Mouse (Mus musculus) heart, embryonic 12.5 days (tissue): ENCODE measurements around the gene Grin2b. TPM values are rescaled to one million over a fixed set of nuclear protein-coding genes. Genes with fewer than 3 reads are reported as not detected.

ENCODE experiments used
- ATAC-seq: fragments of 200-750 bp; cut with Nextera tagmentation; 2 replicates; pipeline ENCODE4 v1.8.0; 2017; ENCODE audit warnings: moderate TSS enrichment, moderate library complexity; ENCODE audit not compliant: insufficient number of reproducible peaks, low FRiP score
- H3K27ac ChIP-seq: fragments of 300-500 bp; sonication (generic); 2 replicates; pipeline ENCODE4 v1.5.1; 2016; ENCODE audit warnings: mild to moderate bottlenecking, moderate library complexity; ENCODE audit not compliant: poor library complexity, severe bottlenecking
- H3K27me3 ChIP-seq: fragments of 300-500 bp; sonication (generic); replicated peaks from 2 replicates; pipeline ENCODE4 v1.6.1; 2016; ENCODE audit warnings: mild to moderate bottlenecking, moderate library complexity
- H3K36me3 ChIP-seq: fragments of 300-500 bp; sonication (generic); 2 replicates; pipeline ENCODE4 v1.6.1; 2016; ENCODE audit warnings: mild to moderate bottlenecking, moderate library complexity
- H3K4me1 ChIP-seq: fragments of 300-500 bp; sonication (generic); replicated peaks from 2 replicates; pipeline ENCODE4 v1.6.1; 2016; ENCODE audit warnings: mild to moderate bottlenecking
- H3K4me2 ChIP-seq: fragments of 300-500 bp; sonication (generic); 2 replicates; pipeline ENCODE4 v1.6.1; 2016; ENCODE audit warnings: mild to moderate bottlenecking, moderate library complexity
- H3K4me3 ChIP-seq: fragments of 300-500 bp; sonication (generic); 2 replicates; pipeline ENCODE4 v1.5.1; 2016; ENCODE audit warnings: mild to moderate bottlenecking
- H3K9ac ChIP-seq: fragments of 300-500 bp; sonication (generic); 2 replicates; pipeline ENCODE4 v1.6.1; 2016; ENCODE audit warnings: mild to moderate bottlenecking, moderate library complexity
- H3K9me3 ChIP-seq: fragments of 300-500 bp; sonication (generic); replicated peaks from 2 replicates; pipeline ENCODE4 v1.6.1; 2016; ENCODE audit warnings: mild to moderate bottlenecking, moderate library complexity
- WGBS: fragments of 180-500 bp; shearing (Covaris S2); methylation state at CpG from one replicate; pipeline ENCODE4 v1.1.7; 2016; 5-methylcytosine and 5-hydroxymethylcytosine counted together
- polyA plus RNA-seq: library from polyadenylated mRNA; unstranded; fragments of >200 nt; fragmentation: Nextera tagmentation; extraction: Ambion mirVana; gene quantifications from 2 replicates; pipeline ENCODE4 v1.2.1, GENCODE M21; 2016

Grin2b gene
- polyA plus RNA-seq, 1 experiment from 2014 or later = 0.20 TPM

DNA sequence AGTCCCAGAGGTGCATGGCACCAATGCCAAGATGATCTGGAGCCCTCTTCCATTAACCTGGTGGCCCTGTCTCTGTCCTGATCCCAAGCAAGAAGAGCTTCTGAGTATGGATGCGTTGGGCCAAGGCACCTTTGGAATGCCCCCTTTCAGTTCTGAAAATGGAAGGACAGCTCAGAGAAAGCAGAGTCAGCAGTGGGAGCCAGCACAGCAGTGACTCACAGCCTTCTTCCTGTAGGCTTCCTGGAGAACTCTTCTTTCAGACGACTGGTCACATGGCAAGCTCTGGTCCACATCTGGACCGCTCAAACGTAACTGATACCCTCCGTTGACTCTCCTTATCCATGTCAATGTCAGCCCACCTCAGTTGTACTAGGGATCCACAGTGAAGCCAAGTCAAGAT lies 221.6 kb downstream of the Grin2b start:
- H3K4me3 ChIP-seq = no peak overlapping the region
- no peak overlapping the region for H3K27ac ChIP-seq
- H3K4me2 ChIP-seq = no peak overlapping the region
- ATAC-seq = no peak
- WGBS = 59% methylated on average over 5 of the region's 5 CpGs
- H3K9me3 ChIP-seq = no peaks in the 10 kb centered on the region
- H3K9ac ChIP-seq = no peak overlapping the region
- no peaks in the 10 kb centered on the region for H3K36me3 ChIP-seq
- no peaks in the 10 kb centered on the region for H3K27me3 ChIP-seq
- no peaks in the 10 kb centered on the region for H3K4me1 ChIP-seq

DNA sequence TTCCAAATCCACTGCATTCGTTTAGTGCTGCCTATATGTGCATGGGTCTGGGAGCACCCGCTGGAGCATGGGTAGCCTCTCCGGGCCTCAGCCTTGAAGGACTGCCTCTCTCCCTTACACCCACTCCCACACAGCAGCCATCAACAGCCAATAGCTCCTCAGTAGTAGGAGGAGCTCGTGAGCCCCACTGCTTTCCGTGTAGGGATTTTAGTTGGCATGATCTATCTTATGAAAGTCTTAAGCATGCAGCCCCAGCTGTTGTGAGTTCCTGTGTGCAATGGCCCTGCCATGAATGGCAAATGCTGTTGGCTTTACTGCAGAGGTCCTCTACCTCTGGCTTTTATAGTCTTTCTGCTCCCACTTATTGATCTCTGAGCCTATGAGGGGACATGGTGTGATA lies 227.8 kb downstream of the Grin2b start:
- 68% methylated on average over 5 of the region's 5 CpGs for WGBS
- no peak for ATAC-seq
- H3K36me3 ChIP-seq = no peaks in the 10 kb centered on the region
- H3K4me3 ChIP-seq = no peak overlapping the region
- H3K9ac ChIP-seq = no peak overlapping the region
- H3K4me2 ChIP-seq = no peak overlapping the region
- no peaks in the 10 kb centered on the region for H3K27me3 ChIP-seq
- no peak overlapping the region for H3K27ac ChIP-seq
- H3K4me1 ChIP-seq = no peaks in the 10 kb centered on the region
- H3K9me3 ChIP-seq = no peaks in the 10 kb centered on the region

DNA sequence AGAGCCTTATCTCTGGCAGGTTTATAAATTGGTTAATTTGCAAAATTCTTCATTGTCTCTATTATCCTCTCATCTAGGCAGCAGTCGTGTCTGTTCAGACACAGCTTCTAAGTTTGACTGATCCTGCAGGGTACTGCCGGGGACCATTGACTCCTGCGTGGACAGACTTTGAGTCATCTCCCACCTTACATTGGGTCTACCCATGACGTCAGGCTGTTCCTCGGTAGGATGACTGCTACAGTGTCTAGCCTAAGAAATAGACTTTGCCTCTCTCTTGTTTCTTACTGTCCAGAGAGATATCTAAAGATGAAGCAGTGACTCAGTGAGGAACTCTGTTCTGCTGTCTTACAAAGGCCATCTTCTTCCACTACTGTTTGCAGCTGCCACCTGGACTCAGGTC lies 229.0 kb downstream of the Grin2b start:
- Histone ChIP-seq H3K27me3 (no peaks in the 10 kb centered on the region), H3K27ac (no peak overlapping the region), H3K4me3 (no peak overlapping the region), H3K9ac (no peak overlapping the region), H3K4me1 (no peaks in the 10 kb centered on the region), H3K4me2 (no peak overlapping the region), H3K9me3 (no peaks in the 10 kb centered on the region), H3K36me3 (no peaks in the 10 kb centered on the region)
- ATAC-seq = no peak
- 82% methylated on average over 5 of the region's 5 CpGs for WGBS

DNA sequence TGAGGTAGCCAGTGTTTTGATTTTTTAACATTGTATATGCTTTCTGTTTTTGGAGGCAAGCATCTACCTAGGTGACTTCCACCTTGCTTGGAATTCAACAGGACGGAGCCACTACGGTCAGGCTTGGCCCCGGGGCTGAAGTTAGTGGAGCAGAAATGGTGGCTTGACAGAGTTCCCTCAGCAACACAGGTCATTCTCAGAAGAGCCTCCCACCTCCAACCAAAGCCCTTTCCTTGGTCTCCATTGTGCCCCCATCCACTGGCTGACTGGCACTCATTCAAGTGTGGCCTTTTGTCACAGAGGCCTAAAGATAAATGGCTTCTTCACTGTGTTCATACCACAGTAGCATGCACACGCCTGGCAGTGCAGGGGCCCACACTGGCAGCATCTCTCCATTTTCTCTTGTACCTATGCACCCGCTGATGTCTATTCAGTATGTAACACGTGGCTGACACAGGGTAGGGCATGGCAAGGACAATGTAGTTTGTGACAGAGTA lies 230.1 kb downstream of the Grin2b start:
- no peak overlapping the region for H3K9ac ChIP-seq
- 80% methylated on average over 6 of the region's 6 CpGs for WGBS

DNA sequence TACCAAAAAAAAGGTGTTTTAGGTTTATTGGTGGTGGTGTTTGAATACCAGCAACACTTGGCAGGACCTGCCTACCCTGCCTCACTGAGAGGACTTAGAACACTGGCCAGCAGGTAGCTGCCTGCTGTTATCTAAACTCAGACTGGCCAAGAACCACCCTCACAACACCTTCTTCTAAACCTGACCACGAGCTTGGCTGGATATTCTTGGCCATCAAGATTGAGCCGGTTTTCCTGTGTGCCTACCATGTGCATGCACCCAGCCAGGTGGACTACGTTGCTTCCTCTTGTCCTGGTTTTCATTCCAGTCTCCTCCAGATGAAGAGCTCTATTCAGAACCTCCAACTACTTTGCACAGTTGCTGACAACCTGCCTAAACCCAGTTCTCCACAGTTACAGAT lies 240.4 kb downstream of the Grin2b start:
- no peak overlapping the region for H3K9ac ChIP-seq
- H3K4me1 ChIP-seq = no peaks in the 10 kb centered on the region
- WGBS = 58% methylated on average over 3 of the region's 3 CpGs
- no peak overlapping the region for H3K27ac ChIP-seq
- H3K4me3 ChIP-seq = no peak overlapping the region
- H3K9me3 ChIP-seq = no peaks in the 10 kb centered on the region
- H3K36me3 ChIP-seq = no peaks in the 10 kb centered on the region
- no peaks in the 10 kb centered on the region for H3K27me3 ChIP-seq
- no peak overlapping the region for H3K4me2 ChIP-seq
- no peak for ATAC-seq

More for the DNA sequence above, 230.1 kb downstream of the Grin2b start:
- no peak for ATAC-seq
- H3K27me3 ChIP-seq = no peaks in the 10 kb centered on the region
- H3K4me1 ChIP-seq = no peaks in the 10 kb centered on the region
- no peaks in the 10 kb centered on the region for H3K36me3 ChIP-seq
- H3K4me2 ChIP-seq = no peak overlapping the region
- no peak overlapping the region for H3K4me3 ChIP-seq
- no peaks in the 10 kb centered on the region for H3K9me3 ChIP-seq
- no peak overlapping the region for H3K27ac ChIP-seq

DNA sequence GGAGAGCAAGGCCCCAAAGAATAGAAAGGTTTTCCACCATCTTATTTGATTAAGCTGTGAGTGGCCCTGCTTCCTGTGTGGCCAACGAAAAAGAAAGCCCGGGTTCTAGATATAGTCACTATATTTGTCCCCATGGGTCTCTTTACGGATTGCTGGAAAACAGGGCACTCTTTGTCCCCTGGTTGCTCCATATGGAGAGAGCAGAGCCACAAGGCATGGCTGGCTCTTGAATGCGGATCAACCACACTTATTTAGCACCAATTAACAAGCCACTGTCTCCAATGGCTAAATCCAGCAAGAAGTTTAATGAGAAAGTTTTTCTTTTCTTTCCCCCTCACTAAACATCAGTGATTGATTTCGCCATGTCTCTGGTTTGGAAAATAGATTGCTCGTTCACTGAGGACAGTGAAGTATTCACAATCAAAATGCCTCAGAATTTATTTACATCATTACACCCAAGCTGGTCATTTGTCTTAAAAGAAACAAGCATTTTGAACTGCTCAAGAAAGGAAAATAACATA lies 240.9 kb downstream of the Grin2b start:
- Histone ChIP-seq H3K36me3 (no peaks in the 10 kb centered on the region), H3K27me3 (no peaks in the 10 kb centered on the region), H3K9me3 (no peaks in the 10 kb centered on the region), H3K4me1 (no peaks in the 10 kb centered on the region), H3K27ac (no peak overlapping the region), H3K4me2 (no peak overlapping the region), H3K9ac (no peak overlapping the region), H3K4me3 (no peak overlapping the region)
- WGBS = 66% methylated on average over 6 of the region's 6 CpGs
- no peak for ATAC-seq

DNA sequence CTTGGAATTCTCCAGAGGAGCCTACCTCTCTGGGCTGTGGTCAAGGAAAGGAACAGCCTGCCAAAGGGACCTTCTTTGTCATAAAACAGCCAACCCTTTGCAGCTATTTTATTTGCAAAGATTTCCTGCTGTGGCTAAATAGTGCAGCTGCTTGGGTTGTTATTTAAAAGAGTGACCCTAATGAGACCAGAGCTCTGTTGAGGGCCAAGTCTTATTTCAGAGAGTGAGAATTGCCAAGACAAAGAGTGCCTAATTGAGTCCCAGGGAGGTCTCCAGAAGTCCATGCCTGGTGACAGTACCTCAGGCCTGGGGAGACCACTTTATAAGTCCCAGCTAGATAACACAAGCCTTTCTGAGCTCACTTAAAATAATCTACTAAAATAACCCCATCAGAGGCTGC lies 255.6 kb downstream of the Grin2b start:
- Histone ChIP-seq H3K4me2 (no peak overlapping the region), H3K9me3 (no peaks in the 10 kb centered on the region), H3K4me3 (no peak overlapping the region), H3K27ac (no peak overlapping the region), H3K4me1 (no peaks in the 10 kb centered on the region), H3K36me3 (no peaks in the 10 kb centered on the region), H3K9ac (no peak overlapping the region), H3K27me3 (no peaks in the 10 kb centered on the region)
- ATAC-seq = no peak

DNA sequence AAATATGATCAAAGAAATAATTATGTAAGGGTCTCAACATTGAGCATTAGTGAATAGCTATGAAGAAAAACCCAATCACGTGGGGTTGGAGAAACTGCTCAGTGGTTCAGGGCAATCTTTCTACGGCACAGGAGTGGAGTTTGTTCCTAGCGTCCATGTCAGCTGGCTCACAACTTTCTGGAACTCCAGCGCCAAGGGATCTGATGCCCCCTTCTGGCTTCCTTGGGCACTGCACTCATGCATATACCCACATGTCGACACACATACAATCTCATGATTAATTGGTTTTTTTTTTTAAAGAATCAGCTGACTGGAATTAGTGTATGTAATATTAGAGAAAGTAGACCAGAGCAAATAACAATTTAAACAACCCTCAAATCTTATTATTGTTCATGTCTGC lies 258.7 kb downstream of the Grin2b start:
- Histone ChIP-seq H3K4me2 (no peak overlapping the region), H3K9me3 (no peaks in the 10 kb centered on the region), H3K27ac (no peak overlapping the region), H3K4me1 (no peaks in the 10 kb centered on the region), H3K36me3 (no peaks in the 10 kb centered on the region), H3K9ac (no peak overlapping the region), H3K4me3 (no peak overlapping the region), H3K27me3 (no peaks in the 10 kb centered on the region)
- no peak for ATAC-seq
- WGBS = 83% methylated on average over 5 of the region's 5 CpGs

DNA sequence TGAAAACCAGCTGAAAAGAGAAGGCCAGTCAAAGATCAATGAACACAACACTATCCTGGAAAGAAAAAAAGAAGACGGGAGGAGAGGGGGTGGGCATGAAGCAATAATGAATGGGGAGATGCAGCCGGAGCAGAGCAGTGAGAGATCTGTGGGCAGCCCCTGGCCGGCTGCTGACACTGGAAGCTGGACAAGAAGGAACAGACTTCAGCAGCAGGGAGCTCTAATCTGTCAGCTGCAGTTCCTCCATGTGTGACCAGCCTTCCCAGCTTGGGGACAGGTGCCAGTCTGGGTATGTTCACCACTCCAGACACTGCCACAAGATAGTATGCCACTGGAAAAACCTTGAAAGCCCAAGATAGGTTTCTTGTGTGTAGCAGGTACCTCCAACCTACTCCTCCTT lies 261.2 kb downstream of the Grin2b start:
- Histone ChIP-seq H3K9ac (no peak overlapping the region), H3K36me3 (no peaks in the 10 kb centered on the region), H3K27ac (no peak overlapping the region), H3K27me3 (no peaks in the 10 kb centered on the region), H3K4me2 (no peak overlapping the region), H3K4me1 (peaks cover 14% of the 10 kb centered on the region), H3K4me3 (no peak overlapping the region), H3K9me3 (no peaks in the 10 kb centered on the region)
- ATAC-seq = no peak
- whole genome bisulfite sequencing = 69% methylated on average over 3 of the region's 3 CpGs

DNA sequence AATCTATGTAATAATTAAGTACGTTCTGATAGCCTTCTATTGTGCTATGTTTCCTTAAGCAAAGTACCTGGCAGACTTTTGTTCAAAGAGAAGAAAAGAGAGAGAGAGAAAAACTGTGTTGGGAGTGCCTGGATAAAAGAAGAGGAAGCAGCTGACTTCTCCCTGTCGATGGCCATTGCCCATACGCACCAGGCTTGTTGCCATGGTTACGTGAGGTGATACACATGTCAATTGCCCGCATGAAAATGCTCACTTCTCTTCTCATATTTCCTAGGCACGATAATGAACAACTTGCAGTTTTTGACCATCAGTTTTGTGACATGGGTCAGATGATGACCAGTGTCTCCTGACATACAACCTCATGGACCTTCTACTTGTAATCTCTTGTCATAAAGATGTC lies 262.2 kb downstream of the Grin2b start:
- H3K27ac ChIP-seq = no peak overlapping the region
- WGBS = 80% methylated on average over 6 of the region's 6 CpGs
- peaks cover 2% of the 10 kb centered on the region; the same call in 1 of the 2 replicates for H3K27me3 ChIP-seq
- H3K9ac ChIP-seq = no peak overlapping the region
- H3K4me2 ChIP-seq = no peak overlapping the region
- H3K9me3 ChIP-seq = no peaks in the 10 kb centered on the region
- ATAC-seq = no peak
- H3K4me3 ChIP-seq = no peak overlapping the region
- H3K4me1 ChIP-seq = peaks cover 17% of the 10 kb centered on the region
- H3K36me3 ChIP-seq = no peaks in the 10 kb centered on the region

DNA sequence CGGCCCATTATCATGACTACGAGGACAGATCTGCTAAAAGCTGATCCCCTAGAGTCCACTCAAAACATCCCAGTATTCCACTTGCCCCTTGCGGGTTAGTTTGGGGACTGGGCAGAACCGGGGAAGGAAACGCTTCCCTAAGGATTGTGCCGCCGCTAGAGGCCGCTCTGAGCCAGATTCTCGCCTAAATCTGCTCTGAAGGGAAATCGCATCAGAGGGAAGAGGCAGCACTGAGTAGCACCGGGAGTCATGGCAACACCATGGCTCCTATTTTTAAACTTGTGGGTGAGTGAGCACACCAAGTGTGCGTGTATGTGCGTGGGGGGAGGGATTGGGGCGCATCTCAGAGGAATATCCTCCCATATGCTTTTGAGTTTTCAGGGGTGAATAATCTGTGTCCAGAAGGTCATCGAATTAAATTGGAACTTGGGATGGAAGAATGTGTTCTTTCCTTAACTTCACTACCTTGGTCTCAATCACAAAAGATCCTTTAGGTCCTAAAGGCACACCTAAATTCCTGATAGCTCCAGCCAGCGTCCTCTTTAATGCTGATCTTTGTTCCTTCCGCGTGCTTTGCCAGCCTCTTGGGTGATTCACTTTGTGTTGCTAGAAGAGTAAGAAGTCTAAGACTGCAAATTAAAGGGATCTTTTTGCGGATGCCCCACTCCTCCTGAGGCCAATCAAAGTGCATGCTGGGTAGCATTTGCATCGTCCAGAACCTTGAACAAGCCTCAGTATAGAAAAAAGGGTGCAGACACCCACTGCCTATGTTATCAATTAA lies 265.6 kb downstream of the Grin2b start:
- 25% methylated on average over 20 of the region's 20 CpGs for WGBS
- no peak for ATAC-seq
- no peak overlapping the region for H3K9ac ChIP-seq
- H3K9me3 ChIP-seq = no peaks in the 10 kb centered on the region
- H3K4me3 ChIP-seq = no peak overlapping the region
- H3K27ac ChIP-seq = no peak overlapping the region
- peaks cover 17% of the 10 kb centered on the region for H3K4me1 ChIP-seq
- H3K27me3 ChIP-seq = peaks cover 8% of the 10 kb centered on the region; the same call in 1 of the 2 replicates
- no peaks in the 10 kb centered on the region for H3K36me3 ChIP-seq
- peak overlapping the region; percentile 52 for H3K4me2 ChIP-seq

DNA sequence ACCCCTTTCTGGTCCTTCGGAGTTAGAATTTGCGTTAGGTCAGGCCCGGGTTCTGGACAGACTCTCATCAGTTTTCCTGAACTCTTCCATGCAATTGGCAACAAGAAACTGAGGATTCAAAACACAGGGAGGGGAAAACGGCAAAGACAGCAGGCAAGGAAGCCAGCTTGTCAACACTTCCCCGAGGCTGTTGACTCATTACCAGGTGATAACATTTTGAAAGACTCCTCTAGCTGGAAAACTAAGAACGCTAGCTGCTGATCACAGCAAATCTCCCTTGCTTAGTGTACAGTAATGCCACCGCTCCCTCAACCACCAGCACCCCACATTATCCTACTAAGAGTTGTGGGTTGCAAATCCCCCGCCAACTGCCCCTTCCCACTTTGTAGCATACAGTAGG lies 266.2 kb downstream of the Grin2b start:
- Histone ChIP-seq H3K27me3 (peaks cover 8% of the 10 kb centered on the region; the same call in 1 of the 2 replicates), H3K4me2 (peak overlapping the region; percentile 52), H3K9me3 (no peaks in the 10 kb centered on the region), H3K27ac (no peak overlapping the region), H3K4me3 (no peak overlapping the region), H3K36me3 (no peaks in the 10 kb centered on the region), H3K9ac (no peak overlapping the region), H3K4me1 (peaks cover 17% of the 10 kb centered on the region)
- WGBS = 38% methylated on average over 8 of the region's 8 CpGs
- ATAC-seq = no peak
